Mouse (Mus musculus) mouse embryonic stem cell (cell line): Measurements from ENCODE around the gene Epha8.

Experiments used
- in situ Hi-C, 2 experiments: fragments of 300-500 bp; cut with MboI; formaldehyde crosslinking; loops; 1 replicate in 1 of 2; 3 replicates in 1 of 2; pipeline ENCODE4 v1.14.3; 2019 to 2020; ENCODE audit warnings: low sequenced_read_pairs in 2 of 2, low pct_unique_long_range_greater_than_20kb in 1 of 2, mixed read lengths in 1 of 2; ENCODE audit not compliant: unreplicated experiment in 1 of 2

Epha8 gene

DNA sequence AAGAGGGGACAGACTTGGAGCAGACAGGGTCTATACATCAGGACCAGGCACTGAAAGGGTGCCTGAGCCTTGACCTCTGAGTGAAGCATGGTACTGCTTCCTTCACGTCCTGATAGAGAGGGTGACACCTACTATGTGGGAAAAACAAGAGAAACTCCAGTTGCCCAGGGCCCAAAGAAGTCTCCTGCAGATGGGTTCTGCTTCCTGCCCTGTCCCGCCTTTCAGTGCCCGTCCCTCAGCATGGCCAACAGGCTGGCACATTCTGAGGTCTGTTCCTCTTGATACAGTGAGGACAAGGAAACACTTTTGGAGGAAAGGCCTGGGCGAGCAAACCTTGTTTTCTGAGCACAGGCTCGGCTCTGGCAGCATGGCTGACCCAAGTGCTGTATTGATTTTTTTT, 68.9 kb downstream of the Epha8 start:
- in situ Hi-C loops, result no loop called here

GRCm38 (mm10) chr4:136886101-136886500, 70.5 kb downstream of the Epha8 start, which contains the start of gene C1qb:
Gene C1qb, minus strand, starts transcription at chr4:136886187.
- in situ Hi-C loops, result no loop called here
